Mouse (Mus musculus): ENCODE data around the gene Scyl1. TPM values are rescaled to one million over a fixed set of nuclear protein-coding genes. Genes with fewer than 3 reads are reported as not detected.

Gene Scyl1
- polyA plus RNA-seq, 1 experiment, result 8.2 TPM

DNA sequence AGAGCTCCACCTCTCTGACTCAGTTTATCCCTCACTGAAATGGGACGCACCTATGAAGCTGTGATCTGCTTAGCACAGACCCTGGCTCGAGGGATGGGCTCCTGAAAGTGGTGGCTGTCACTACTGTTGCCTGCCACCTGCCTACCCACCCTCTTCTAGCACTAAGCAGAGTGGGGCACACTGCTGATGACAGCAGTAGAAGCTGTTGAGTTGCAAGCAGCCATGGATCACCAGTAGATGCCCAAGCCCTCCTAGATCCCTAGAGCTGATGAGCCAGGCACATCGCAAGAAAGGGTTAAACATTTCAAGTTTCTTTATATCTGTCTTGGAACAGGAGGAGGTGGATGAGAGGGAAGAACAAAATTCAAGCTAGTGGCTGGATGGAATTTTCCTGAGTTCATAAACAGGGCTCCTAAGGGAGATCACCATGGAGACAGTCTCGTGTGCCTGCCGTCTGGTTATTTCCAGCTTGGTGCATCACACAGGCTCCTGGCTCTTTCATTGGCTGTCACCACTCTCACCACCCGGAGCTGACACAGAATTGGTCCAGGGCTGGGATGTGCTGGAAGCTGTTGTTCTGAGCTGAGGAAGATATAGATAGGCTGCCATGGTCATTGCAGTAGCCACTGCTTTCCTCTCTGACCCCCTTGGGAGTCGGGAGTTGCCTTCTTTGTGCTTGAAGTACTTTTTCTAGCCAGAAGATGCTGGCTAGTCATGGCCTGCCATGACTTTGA, 40.7 kb upstream of the Scyl1 start:
- Histone ChIP-seq H3K4me3 (replicated peaks) (no peak overlapping the region), H3K36me3 (ENCODE audit: control insufficient read depth) (no peaks in the 10 kb centered on the region), H3K27me3 (ENCODE audit: control insufficient read depth) (no peaks in the 10 kb centered on the region), H3K4me1 (ENCODE audit: control insufficient read depth) (peaks cover 34% of the 10 kb centered on the region), H3K9me3 (ENCODE audit: control insufficient read depth, low read length) (no peaks in the 10 kb centered on the region)
- TF ChIP-seq GATA1 (IDR thresholded peaks at IDR 0.05; ENCODE audit: low read length) (no peak), TAL1 (IDR thresholded peaks at IDR 0.05; ENCODE audit: low read length) (no peak)

DNA sequence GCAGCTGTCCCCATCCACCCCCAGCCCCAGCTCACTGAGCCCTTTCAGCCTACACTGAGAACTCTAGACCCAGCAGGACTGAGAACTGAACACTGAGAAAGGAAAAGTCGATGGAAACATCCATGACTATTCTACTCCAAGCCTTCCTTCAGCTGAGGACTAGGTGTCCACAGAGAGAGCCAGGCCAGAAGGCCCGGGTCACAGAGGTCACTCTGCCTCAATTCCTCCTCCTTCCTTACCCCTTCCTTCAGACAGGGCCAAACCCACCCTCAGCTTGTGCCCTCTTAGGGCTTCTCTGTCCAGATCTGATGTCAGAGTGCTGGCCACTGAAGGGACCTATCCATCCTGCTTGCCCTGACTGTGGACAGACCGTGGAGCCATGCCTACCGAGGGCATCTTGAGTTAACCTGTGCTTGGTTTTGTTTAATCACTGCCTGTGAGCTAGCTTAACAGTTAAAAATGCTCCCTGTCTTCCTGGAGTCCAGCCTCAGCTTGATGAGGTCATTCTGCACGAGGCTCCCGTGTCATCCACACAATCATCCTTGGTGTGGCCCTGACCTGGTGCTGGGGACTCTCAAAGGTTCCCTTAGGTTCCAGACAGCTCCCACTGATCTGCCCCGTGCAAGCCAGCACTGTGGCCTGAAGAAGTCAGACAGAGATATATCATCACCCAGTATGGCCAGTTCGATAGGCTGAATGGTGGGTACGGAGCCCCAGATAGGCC, 39.8 kb upstream of the Scyl1 start:
- H3K4me1 ChIP-seq (ENCODE audit: control insufficient read depth), result peaks cover 36% of the 10 kb centered on the region
- no peaks in the 10 kb centered on the region for H3K36me3 ChIP-seq (ENCODE audit: control insufficient read depth)
- no peaks in the 10 kb centered on the region for H3K27me3 ChIP-seq (ENCODE audit: control insufficient read depth)
- H3K9me3 ChIP-seq (ENCODE audit: control insufficient read depth, low read length), result no peaks in the 10 kb centered on the region
- no peak for TF ChIP-seq TAL1 (IDR thresholded peaks at IDR 0.05; ENCODE audit: low read length)
- TF ChIP-seq GATA1 (IDR thresholded peaks at IDR 0.05; ENCODE audit: low read length), result no peak
- no peak overlapping the region for H3K4me3 ChIP-seq (replicated peaks)

DNA sequence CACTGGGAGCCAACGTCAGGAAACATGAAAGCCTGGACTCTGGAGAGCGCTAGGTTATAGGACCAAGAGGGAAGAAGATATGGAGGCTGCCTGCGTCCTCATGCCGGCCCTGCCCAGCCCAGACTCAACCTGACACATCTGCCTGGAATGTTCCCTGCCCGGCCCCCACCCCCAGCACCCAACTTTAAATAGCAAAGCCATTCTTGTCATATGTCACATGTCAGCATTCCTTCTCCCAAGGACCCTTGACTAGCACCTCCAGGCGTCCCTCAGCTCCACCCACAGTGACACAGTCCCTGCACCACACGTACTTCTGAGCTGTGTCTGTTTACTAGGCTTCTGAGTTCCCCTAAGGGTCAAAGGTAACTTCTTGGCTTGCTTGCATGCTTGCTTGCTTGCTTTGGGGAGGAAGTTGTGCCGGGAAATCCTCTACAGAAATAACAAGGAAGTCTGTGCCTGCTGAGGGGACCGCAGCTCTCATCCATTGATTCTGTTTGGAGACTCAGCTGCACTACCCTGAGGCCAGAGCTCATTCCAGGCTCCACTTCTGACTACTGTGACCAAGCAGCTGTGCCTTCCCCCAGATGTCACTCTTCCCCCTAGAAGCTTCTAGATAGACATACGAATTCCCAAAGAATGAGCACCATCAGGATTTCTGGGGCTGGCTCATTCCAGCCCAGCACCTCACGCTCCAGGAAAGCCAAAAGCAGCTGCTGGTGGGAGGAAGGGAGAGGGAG, 39.1 kb upstream of the Scyl1 start:
- H3K36me3 ChIP-seq (ENCODE audit: control insufficient read depth), result no peaks in the 10 kb centered on the region
- H3K4me3 ChIP-seq (replicated peaks), result no peak overlapping the region
- H3K9me3 ChIP-seq (ENCODE audit: control insufficient read depth, low read length), result no peaks in the 10 kb centered on the region
- no peaks in the 10 kb centered on the region for H3K27me3 ChIP-seq (ENCODE audit: control insufficient read depth)
- peaks cover 37% of the 10 kb centered on the region for H3K4me1 ChIP-seq (ENCODE audit: control insufficient read depth)
- TF ChIP-seq TAL1 (IDR thresholded peaks at IDR 0.05; ENCODE audit: low read length), result no peak

DNA sequence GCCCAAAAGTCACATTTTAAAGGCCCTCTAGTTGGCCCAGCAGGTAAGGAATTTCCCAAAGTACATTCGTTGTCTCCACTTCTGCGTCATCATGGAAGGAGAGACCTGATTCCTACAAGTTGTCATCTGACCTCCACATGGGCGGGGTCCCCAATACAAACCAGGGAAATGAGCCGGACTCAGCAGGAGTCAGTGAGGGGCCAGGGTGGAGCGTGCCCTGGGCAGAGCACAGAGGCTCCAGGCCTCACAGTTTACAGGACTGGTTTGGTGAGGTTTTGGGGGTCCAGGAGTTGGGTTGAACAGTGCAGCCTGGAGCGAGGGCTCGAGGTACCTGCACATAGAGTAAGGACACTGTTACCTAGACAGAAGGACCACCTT, 38.5 kb upstream of the Scyl1 start:
- Histone ChIP-seq H3K9me3 (ENCODE audit: control insufficient read depth, low read length) (no peaks in the 10 kb centered on the region), H3K4me3 (replicated peaks) (no peak overlapping the region), H3K36me3 (ENCODE audit: control insufficient read depth) (no peaks in the 10 kb centered on the region), H3K4me1 (ENCODE audit: control insufficient read depth) (peaks cover 43% of the 10 kb centered on the region), H3K27me3 (ENCODE audit: control insufficient read depth) (no peaks in the 10 kb centered on the region)
- TF ChIP-seq TAL1 (IDR thresholded peaks at IDR 0.05; ENCODE audit: low read length) (no peak), GATA1 (IDR thresholded peaks at IDR 0.05; ENCODE audit: low read length) (no peak)

DNA sequence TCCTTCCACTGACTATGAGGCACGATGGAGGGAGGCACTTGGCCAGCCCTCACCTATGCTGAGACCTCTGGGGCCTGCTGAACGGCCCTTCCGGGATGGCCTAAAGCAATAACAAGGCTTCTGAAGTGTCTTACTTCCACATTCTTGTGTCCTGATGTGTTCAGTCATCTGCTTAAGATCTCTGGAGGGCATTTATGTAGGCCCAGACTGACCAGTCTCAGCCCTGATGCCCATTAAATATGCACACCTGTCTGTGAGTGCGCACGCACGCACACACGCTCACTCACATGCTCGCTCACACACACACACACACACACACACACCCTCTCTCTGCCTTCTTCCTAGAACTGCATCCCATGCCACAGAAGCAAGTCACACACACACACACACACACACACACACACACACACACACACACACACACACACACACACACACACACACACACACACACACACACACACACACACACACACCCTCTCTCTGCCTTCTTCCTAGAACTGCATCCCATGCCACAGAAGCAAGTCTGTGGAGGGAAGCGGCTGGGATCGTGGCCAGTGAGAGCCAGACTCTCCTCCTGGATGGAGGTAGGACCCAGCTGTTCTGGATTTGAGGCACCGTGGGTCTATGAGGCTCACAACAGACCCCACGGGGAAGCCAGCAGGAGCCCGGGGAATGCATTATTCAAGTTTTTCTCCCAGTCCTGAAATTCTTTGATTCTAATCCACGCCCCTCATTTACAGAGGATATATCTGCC, 37.9 kb upstream of the Scyl1 start:
- peaks cover 49% of the 10 kb centered on the region for H3K4me1 ChIP-seq (ENCODE audit: control insufficient read depth)

DNA sequence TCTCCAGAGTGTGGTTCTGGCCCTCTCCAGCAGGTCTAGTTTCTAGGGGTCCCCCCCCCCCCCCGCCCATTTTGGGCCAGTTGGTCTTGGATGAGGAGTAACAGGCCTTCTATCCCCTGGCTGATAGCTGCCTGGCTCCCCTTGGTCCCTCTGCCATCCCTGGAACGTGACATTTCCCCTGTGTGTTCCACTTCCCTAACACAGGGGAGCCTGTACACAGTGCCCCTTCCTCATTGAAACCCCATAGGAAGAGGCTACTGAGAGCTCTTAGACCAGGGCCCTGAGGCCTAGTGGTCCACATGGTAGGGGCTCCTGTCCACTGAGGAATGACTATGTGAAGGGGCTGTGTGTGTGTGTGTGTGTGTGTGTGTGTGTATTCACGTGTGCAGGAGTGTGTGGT, 36.5 kb upstream of the Scyl1 start:
- H3K36me3 ChIP-seq (ENCODE audit: control insufficient read depth), result no peaks in the 10 kb centered on the region
- TF ChIP-seq GATA1 (IDR thresholded peaks at IDR 0.05; ENCODE audit: low read length) (no peak), TAL1 (IDR thresholded peaks at IDR 0.05; ENCODE audit: low read length) (no peak)
- no peak overlapping the region for H3K4me3 ChIP-seq (replicated peaks)
- peaks cover 59% of the 10 kb centered on the region for H3K4me1 ChIP-seq (ENCODE audit: control insufficient read depth)
- H3K27me3 ChIP-seq (ENCODE audit: control insufficient read depth), result no peaks in the 10 kb centered on the region
- H3K9me3 ChIP-seq (ENCODE audit: control insufficient read depth, low read length), result no peaks in the 10 kb centered on the region

More for the DNA sequence above, 37.9 kb upstream of the Scyl1 start:
- Histone ChIP-seq H3K4me3 (replicated peaks) (no peak overlapping the region), H3K9me3 (ENCODE audit: control insufficient read depth, low read length) (no peaks in the 10 kb centered on the region), H3K36me3 (ENCODE audit: control insufficient read depth) (no peaks in the 10 kb centered on the region), H3K27me3 (ENCODE audit: control insufficient read depth) (no peaks in the 10 kb centered on the region)
- TF ChIP-seq GATA1 (IDR thresholded peaks at IDR 0.05; ENCODE audit: low read length), result no peak
- TF ChIP-seq TAL1 (IDR thresholded peaks at IDR 0.05; ENCODE audit: low read length), result no peak

DNA sequence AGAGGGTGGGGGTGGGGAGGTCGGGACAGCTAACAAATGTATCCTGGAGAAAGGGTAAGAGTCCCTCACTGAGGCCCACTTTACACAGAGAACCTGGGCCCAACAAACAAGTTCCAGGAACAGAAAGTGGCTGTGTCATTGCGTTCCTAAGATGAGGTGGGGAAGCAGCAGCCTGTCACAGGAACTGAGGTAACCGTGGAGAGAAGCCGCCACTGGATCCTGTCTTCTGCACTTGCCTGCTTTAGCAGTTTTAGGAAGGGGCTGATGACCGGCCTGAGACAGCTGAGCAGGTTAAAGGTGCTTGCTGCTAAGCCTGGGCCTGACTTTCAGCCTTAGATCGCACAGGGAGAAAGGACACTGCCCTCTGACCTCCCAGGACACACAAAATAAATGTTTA, 35.6 kb upstream of the Scyl1 start:
- Histone ChIP-seq H3K27me3 (ENCODE audit: control insufficient read depth) (no peaks in the 10 kb centered on the region), H3K4me3 (replicated peaks) (peak overlapping the region; percentile 44), H3K9me3 (ENCODE audit: control insufficient read depth, low read length) (no peaks in the 10 kb centered on the region), H3K4me1 (ENCODE audit: control insufficient read depth) (peaks cover 60% of the 10 kb centered on the region), H3K36me3 (ENCODE audit: control insufficient read depth) (no peaks in the 10 kb centered on the region)
- TF ChIP-seq TAL1 (IDR thresholded peaks at IDR 0.05; ENCODE audit: low read length) (no peak), GATA1 (IDR thresholded peaks at IDR 0.05; ENCODE audit: low read length) (no peak)

DNA sequence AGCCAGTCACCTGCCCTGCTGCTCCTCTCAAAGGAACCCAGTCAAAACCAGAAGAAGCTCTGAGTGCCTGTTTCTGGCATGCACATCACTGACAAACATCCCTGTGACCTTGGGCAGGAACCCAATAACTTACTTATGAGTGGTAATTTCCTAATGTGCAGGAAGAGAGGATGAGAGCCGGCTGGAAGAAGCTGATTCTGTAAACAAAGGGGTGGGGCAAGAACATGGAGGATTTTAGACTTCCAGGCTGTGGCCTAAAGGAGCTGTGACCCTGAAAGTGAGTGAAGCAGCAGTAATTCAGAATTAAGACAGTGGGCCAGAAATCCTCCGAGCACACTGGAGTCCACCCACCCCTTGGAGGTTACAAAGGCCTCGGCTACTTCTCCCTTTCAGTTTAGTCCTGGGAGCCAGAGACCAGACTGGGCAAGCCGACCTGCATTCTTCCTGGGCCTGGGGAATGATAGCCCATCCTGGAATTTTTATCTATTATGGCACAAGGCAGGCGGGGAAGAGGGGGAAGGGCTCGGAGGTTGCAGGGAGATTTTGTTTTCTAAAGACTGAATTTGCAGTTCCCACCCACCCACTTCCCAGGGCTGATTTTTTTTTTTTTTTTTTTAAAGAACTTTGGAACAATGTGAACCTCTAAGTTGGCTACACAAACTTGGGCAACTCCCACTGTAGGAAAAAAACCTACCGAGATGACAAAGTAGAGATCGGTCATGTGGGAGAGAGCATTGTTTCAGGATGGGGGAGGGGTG, 35.0 kb upstream of the Scyl1 start:
- Histone ChIP-seq H3K36me3 (ENCODE audit: control insufficient read depth) (peaks cover 3% of the 10 kb centered on the region), H3K4me1 (ENCODE audit: control insufficient read depth) (peaks cover 57% of the 10 kb centered on the region), H3K9me3 (ENCODE audit: control insufficient read depth, low read length) (no peaks in the 10 kb centered on the region), H3K27me3 (ENCODE audit: control insufficient read depth) (no peaks in the 10 kb centered on the region), H3K4me3 (replicated peaks) (peak overlapping the region; percentile 28)
- no peak for TF ChIP-seq TAL1 (IDR thresholded peaks at IDR 0.05; ENCODE audit: low read length)
- no peak for TF ChIP-seq GATA1 (IDR thresholded peaks at IDR 0.05; ENCODE audit: low read length)

All from erythroblast, embryonic 14.5 days (primary cell).